Mouse (Mus musculus) neural tube, embryonic 15.5 days (tissue): ENCODE data around the gene Hoxc11. TPM values are rescaled to one million over a fixed set of nuclear protein-coding genes. Genes with fewer than 3 reads are reported as not detected.

ENCODE experiments used
- ATAC-seq: fragments of 200-750 bp; cut with Nextera tagmentation; 2 replicates; pipeline ENCODE4 v1.8.0; 2017; ENCODE audit warnings: mild to moderate bottlenecking, moderate TSS enrichment, moderate library complexity; ENCODE audit not compliant: low FRiP score
- H3K27ac ChIP-seq: fragments of 300-500 bp; sonication (generic); replicated peaks from 2 replicates; pipeline ENCODE4 v1.5.1; 2015; ENCODE audit warnings: mild to moderate bottlenecking, inconsistent platforms
- H3K27me3 ChIP-seq: fragments of 300-500 bp; sonication (generic); replicated peaks from 2 replicates; pipeline ENCODE4 v1.6.1; 2015; ENCODE audit warnings: inconsistent platforms
- H3K36me3 ChIP-seq: fragments of 300-500 bp; sonication (generic); 2 replicates; pipeline ENCODE4 v1.6.1; 2015; ENCODE audit warnings: inconsistent platforms
- H3K4me1 ChIP-seq: fragments of 300-500 bp; sonication (generic); 2 replicates; pipeline ENCODE4 v1.6.1; 2015; ENCODE audit warnings: inconsistent platforms
- H3K4me2 ChIP-seq: fragments of 300-500 bp; sonication (generic); 2 replicates; pipeline ENCODE4 v1.6.1; 2015; ENCODE audit warnings: inconsistent platforms, mild to moderate bottlenecking, moderate library complexity
- H3K4me3 ChIP-seq: fragments of 300-500 bp; sonication (generic); replicated peaks from 2 replicates; pipeline ENCODE4 v1.5.1; 2015; ENCODE audit warnings: mild to moderate bottlenecking, inconsistent platforms
- H3K9ac ChIP-seq: fragments of 300-500 bp; sonication (generic); replicated peaks from 2 replicates; pipeline ENCODE4 v1.6.1; 2015; ENCODE audit warnings: mild to moderate bottlenecking, inconsistent platforms
- H3K9me3 ChIP-seq: fragments of 300-500 bp; sonication (generic); replicated peaks from 2 replicates; pipeline ENCODE4 v1.6.1; 2016; ENCODE audit warnings: inconsistent platforms
- WGBS: fragments of 180-500 bp; shearing (Covaris S2); methylation state at CpG from one replicate; pipeline ENCODE4 v1.1.7; 2015; ENCODE audit warnings: mixed read lengths; 5-methylcytosine and 5-hydroxymethylcytosine counted together
- microRNA-seq: library from miRNA; unstranded; fragments of <30 nt; microRNA quantifications from one replicate; pipeline ENCODE4, GENCODE M21; 2017
- polyA plus RNA-seq: library from polyadenylated mRNA; unstranded; fragments of >200 nt; fragmentation: Nextera tagmentation; extraction: Ambion mirVana; gene quantifications from 2 replicates; pipeline ENCODE4 v1.2.1, GENCODE M21; 2015

Gene Hoxc11
- polyA plus RNA-seq, 1 experiment from 2014 or later, result 2.1 TPM

- peak overlapping the region; percentile 51 for H3K4me3 ChIP-seq
- no peaks in the 10 kb centered on the region for H3K9me3 ChIP-seq
These were observed 45.7 kb downstream of the Hoxc11 start for GRCm38 (mm10) chr15:102999955-103000354.

GRCm38 (mm10) chr15:103000501-103000901 is 46.3 kb downstream of the Hoxc11 start:
- H3K9ac ChIP-seq, result peak overlapping the region; percentile 83
- no peaks in the 10 kb centered on the region for H3K9me3 ChIP-seq
- no peaks in the 10 kb centered on the region for H3K36me3 ChIP-seq
- H3K27ac ChIP-seq, result peak overlapping the region; percentile 98
- H3K4me2 ChIP-seq, result peak overlapping the region; percentile 72
- WGBS, result 2% methylated on average over 24 of the region's 24 CpGs
- peak overlapping the region; percentile 51 for H3K4me3 ChIP-seq
- H3K27me3 ChIP-seq, result no peaks in the 10 kb centered on the region
- peaks cover 92% of the 10 kb centered on the region for H3K4me1 ChIP-seq
- no peak; the same call in 1 of the 2 replicates for ATAC-seq

More at GRCm38 (mm10) chr15:102999955-103000354, 45.7 kb downstream of the Hoxc11 start:
- Histone ChIP-seq H3K4me1 (peaks cover 92% of the 10 kb centered on the region), H3K27ac (peak overlapping the region; percentile 98), H3K4me2 (peak overlapping the region; percentile 72), H3K27me3 (0 out of 2 replicates have a peak, but pooled peaks cover 2% of the 10 kb centered on the region), H3K36me3 (no peaks in the 10 kb centered on the region), H3K9ac (peak overlapping the region; percentile 83)
- 4% methylated on average over 11 of the region's 11 CpGs for WGBS
- peak; percentile 39 for ATAC-seq

GRCm38 (mm10) chr15:103001370-103001769 is 47.1 kb downstream of the Hoxc11 start:
- Histone ChIP-seq H3K27me3 (no peaks in the 10 kb centered on the region), H3K36me3 (no peaks in the 10 kb centered on the region), H3K9me3 (no peaks in the 10 kb centered on the region), H3K4me3 (peak overlapping the region; percentile 51), H3K4me2 (peak overlapping the region; percentile 72), H3K9ac (peak overlapping the region; percentile 83), H3K27ac (peak overlapping the region; percentile 98), H3K4me1 (peaks cover 93% of the 10 kb centered on the region)
- WGBS, result 8% methylated on average over 2 of the region's 2 CpGs
- ATAC-seq, result no peak

GRCm38 (mm10) chr15:103002156-103002555 is 47.9 kb downstream of the Hoxc11 start:
- H3K9me3 ChIP-seq, result no peaks in the 10 kb centered on the region
- peaks cover 94% of the 10 kb centered on the region for H3K4me1 ChIP-seq
- no peaks in the 10 kb centered on the region for H3K27me3 ChIP-seq
- WGBS, result 5% methylated on average over 4 of the region's 4 CpGs
- peak overlapping the region; percentile 72 for H3K4me2 ChIP-seq
- no peak for ATAC-seq
- no peaks in the 10 kb centered on the region for H3K36me3 ChIP-seq
- peak overlapping the region; percentile 98 for H3K27ac ChIP-seq
- peak overlapping the region; percentile 51 for H3K4me3 ChIP-seq
- peak overlapping the region; percentile 83 for H3K9ac ChIP-seq

- H3K4me2 ChIP-seq, result peak overlapping the region; percentile 72
- H3K36me3 ChIP-seq, result no peaks in the 10 kb centered on the region
- peak overlapping the region; percentile 51 for H3K4me3 ChIP-seq
- no peaks in the 10 kb centered on the region for H3K27me3 ChIP-seq
- peak overlapping the region; percentile 83 for H3K9ac ChIP-seq
- no peak for ATAC-seq
- peak overlapping the region; percentile 98 for H3K27ac ChIP-seq
- 4% methylated on average over 13 of the region's 13 CpGs for WGBS
- peaks cover 95% of the 10 kb centered on the region for H3K4me1 ChIP-seq
- H3K9me3 ChIP-seq, result no peaks in the 10 kb centered on the region
These were observed 48.7 kb downstream of the Hoxc11 start for GRCm38 (mm10) chr15:103002821-103003448.

GRCm38 (mm10) chr15:103005308-103005707 is 51.1 kb downstream of the Hoxc11 start:
- ATAC-seq, result no peak
- Histone ChIP-seq H3K27ac (peak overlapping the region; percentile 86), H3K4me3 (peak overlapping the region; percentile 29), H3K9me3 (no peaks in the 10 kb centered on the region), H3K27me3 (no peaks in the 10 kb centered on the region), H3K9ac (peak overlapping the region; percentile 47), H3K4me2 (peak overlapping the region; percentile 59), H3K36me3 (no peaks in the 10 kb centered on the region), H3K4me1 (peaks cover 96% of the 10 kb centered on the region)
- WGBS, result 2% methylated on average over 17 of the region's 17 CpGs

GRCm38 (mm10) chr15:103005797-103006196 is 51.6 kb downstream of the Hoxc11 start:
- Histone ChIP-seq H3K9ac (peak overlapping the region; percentile 47), H3K27ac (peak overlapping the region; percentile 86), H3K4me2 (peak overlapping the region; percentile 59), H3K4me3 (peak overlapping the region; percentile 29), H3K9me3 (no peaks in the 10 kb centered on the region), H3K36me3 (no peaks in the 10 kb centered on the region), H3K4me1 (peaks cover 96% of the 10 kb centered on the region), H3K27me3 (no peaks in the 10 kb centered on the region)
- no peak for ATAC-seq
- WGBS, result 15% methylated on average over 5 of the region's 5 CpGs

- Histone ChIP-seq H3K27ac (peak overlapping the region; percentile 86), H3K9me3 (no peaks in the 10 kb centered on the region), H3K9ac (peak overlapping the region; percentile 47), H3K27me3 (no peaks in the 10 kb centered on the region), H3K36me3 (no peaks in the 10 kb centered on the region), H3K4me3 (no peak overlapping the region), H3K4me1 (peaks cover 96% of the 10 kb centered on the region), H3K4me2 (peak overlapping the region; percentile 59)
- no peak for ATAC-seq
- WGBS, result 12% methylated on average over 1 of the region's 1 CpGs
These were observed 52.1 kb downstream of the Hoxc11 start for GRCm38 (mm10) chr15:103006326-103006725.

Small RNA genes within 50 kb of the gene (microRNA-seq; reads per million reads assigned to microRNA genes)
- 1,732 reads per million, percentile 83 among the genes with 10 or more reads in this experiment for gene Mir196a-2

Other genes with a start within 250 kb of the Hoxc11 start
- gene Calcoco1, start 232.2 kb upstream of the Hoxc11 start, polyA plus RNA-seq, result 28.3 and 41.6 TPM in 2 replicates
- gene Hoxc13, start 33.3 kb upstream of the Hoxc11 start, polyA plus RNA-seq, result 5.7 and 9.3 TPM in 2 replicates
- gene Hoxc12, start 17.7 kb upstream of the Hoxc11 start, polyA plus RNA-seq, result 12.7 and 19.7 TPM in 2 replicates
- 51.3 and 71.0 TPM in 2 replicates for gene Hoxc10, start 12.4 kb downstream of the Hoxc11 start, polyA plus RNA-seq
- 14.6 and 20.7 TPM in 2 replicates for gene Hoxc5, start 13.0 kb downstream of the Hoxc11 start, polyA plus RNA-seq
- 19.7 and 30.9 TPM in 2 replicates for gene Hoxc9, start 22.0 kb downstream of the Hoxc11 start, polyA plus RNA-seq
- 56.5 and 108 TPM in 2 replicates for gene Hoxc8, start 36.2 kb downstream of the Hoxc11 start, polyA plus RNA-seq
- gene Hoxc6, start 43.8 kb downstream of the Hoxc11 start, polyA plus RNA-seq, result 23.4 and 35.1 TPM in 2 replicates
- gene Hoxc4, start 64.5 kb downstream of the Hoxc11 start, polyA plus RNA-seq, result 26.7 and 48.6 TPM in 2 replicates
- gene Smug1, start 212.7 kb downstream of the Hoxc11 start, polyA plus RNA-seq, result 25.8 and 30.9 TPM in 2 replicates